Mouse (Mus musculus): ENCODE data around the gene Ncor2.

Ncor2 gene

GRCm38 (mm10) chr5:124992891-124993290 lies 186.1 kb downstream of the Ncor2 start:
- no peak for TF ChIP-seq NANOG (IDR thresholded peaks at IDR 0.05; ENCODE audit: borderline replicate concordance, low read length)
- no peak for TF ChIP-seq POU5F1 (IDR thresholded peaks at IDR 0.05; ENCODE audit: borderline replicate concordance, low read length)
- TF ChIP-seq CTCF (conservative IDR thresholded peaks at IDR 0.05; ENCODE audit: low read length) = no peak
- H3K9me3 ChIP-seq (ENCODE audit: low read length) = no peaks in the 10 kb centered on the region
- H3K4me1 ChIP-seq (replicated peaks; ENCODE audit: low read depth, low read length) = peaks cover 14% of the 10 kb centered on the region
- H3K27me3 ChIP-seq (ENCODE audit: insufficient read depth, low read length) = peaks cover 22% of the 10 kb centered on the region
- H3K36me3 ChIP-seq (ENCODE audit: insufficient read depth, low read length) = no peaks in the 10 kb centered on the region
- H3K4me3 ChIP-seq (replicated peaks; ENCODE audit: low read length) = no peak overlapping the region

DNA sequence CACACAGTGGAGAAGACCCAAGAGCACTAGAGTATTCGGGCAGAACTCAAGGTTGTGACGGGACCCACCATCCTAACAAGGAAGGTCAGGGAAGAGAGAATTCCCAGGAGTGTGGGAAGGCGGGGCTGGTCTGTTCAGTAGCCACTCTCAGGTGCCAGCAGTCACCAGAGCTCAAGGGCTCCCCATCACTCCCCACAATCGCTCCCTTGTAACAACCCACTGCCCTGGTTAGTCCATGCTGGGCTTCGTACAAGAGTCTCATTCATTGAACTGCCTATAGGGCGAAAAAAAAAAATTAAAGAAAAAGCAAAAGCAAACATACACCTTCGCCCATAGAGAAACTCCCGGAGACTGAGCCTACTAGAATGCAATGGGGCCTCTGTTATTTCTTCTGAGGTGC lies 186.7 kb downstream of the Ncor2 start:
- Histone ChIP-seq H3K27me3 (ENCODE audit: insufficient read depth, low read length) (peaks cover 22% of the 10 kb centered on the region), H3K9me3 (ENCODE audit: low read length) (no peaks in the 10 kb centered on the region), H3K36me3 (ENCODE audit: insufficient read depth, low read length) (no peaks in the 10 kb centered on the region), H3K4me1 (replicated peaks; ENCODE audit: low read depth, low read length) (peaks cover 14% of the 10 kb centered on the region), H3K4me3 (replicated peaks; ENCODE audit: low read length) (no peak overlapping the region)
- no peak for TF ChIP-seq CTCF (conservative IDR thresholded peaks at IDR 0.05; ENCODE audit: low read length)

DNA sequence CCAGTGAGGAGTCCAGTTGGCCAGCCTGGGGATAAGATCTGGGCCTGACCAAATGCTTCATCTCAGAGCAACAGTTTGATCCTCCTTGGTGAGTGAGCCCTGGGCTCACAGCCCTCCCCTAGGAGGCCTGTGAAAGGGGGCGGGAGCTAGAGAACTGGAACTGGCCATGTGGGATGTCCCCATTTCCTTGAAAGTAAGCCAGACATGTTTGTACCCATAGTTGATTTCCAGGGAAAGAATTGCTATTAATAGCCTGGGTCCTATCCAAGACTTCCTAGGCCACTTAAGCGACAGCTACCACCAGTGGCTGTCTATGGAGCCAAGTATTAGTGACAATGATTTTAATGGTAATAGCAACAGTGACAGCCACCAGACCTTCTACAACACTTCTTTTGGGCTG lies 189.3 kb downstream of the Ncor2 start:
- TF ChIP-seq CTCF (conservative IDR thresholded peaks at IDR 0.05; ENCODE audit: low read length) (no peak), POU5F1 (IDR thresholded peaks at IDR 0.05; ENCODE audit: borderline replicate concordance, low read length) (no peak), NANOG (IDR thresholded peaks at IDR 0.05; ENCODE audit: borderline replicate concordance, low read length) (no peak)
- Histone ChIP-seq H3K36me3 (ENCODE audit: insufficient read depth, low read length) (no peaks in the 10 kb centered on the region), H3K4me3 (replicated peaks; ENCODE audit: low read length) (no peak overlapping the region), H3K27me3 (ENCODE audit: insufficient read depth, low read length) (peaks cover 22% of the 10 kb centered on the region), H3K9me3 (ENCODE audit: low read length) (no peaks in the 10 kb centered on the region), H3K4me1 (replicated peaks; ENCODE audit: low read depth, low read length) (peaks cover 14% of the 10 kb centered on the region)

GRCm38 (mm10) chr5:124986656-124987055 lies 192.4 kb downstream of the Ncor2 start:
- TF ChIP-seq NANOG (IDR thresholded peaks at IDR 0.05; ENCODE audit: borderline replicate concordance, low read length) = no peak
- no peak for TF ChIP-seq POU5F1 (IDR thresholded peaks at IDR 0.05; ENCODE audit: borderline replicate concordance, low read length)
- TF ChIP-seq CTCF (conservative IDR thresholded peaks at IDR 0.05; ENCODE audit: low read length) = no peak

DNA sequence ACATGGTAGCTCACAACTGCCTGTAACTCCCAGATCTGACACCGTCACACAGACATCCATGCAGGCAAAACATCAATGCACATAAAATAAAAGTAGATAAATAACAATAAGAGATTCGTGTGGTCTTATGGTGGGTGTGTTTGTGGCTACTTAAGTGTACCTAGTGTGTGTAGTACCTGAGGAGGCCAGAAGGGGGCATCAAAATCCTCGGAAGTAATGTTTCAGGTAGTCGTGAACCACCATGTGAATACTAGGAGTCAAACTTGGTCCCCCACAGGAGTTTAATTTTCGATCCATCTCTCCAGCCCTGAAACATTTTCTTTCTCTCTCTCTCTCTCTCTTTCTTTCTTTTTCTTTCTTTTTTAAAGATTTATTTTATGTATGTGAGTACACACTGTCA lies 192.8 kb downstream of the Ncor2 start:
- Histone ChIP-seq H3K4me3 (replicated peaks; ENCODE audit: low read length) (no peak overlapping the region), H3K36me3 (ENCODE audit: insufficient read depth, low read length) (no peaks in the 10 kb centered on the region), H3K9me3 (ENCODE audit: low read length) (peaks cover 10% of the 10 kb centered on the region), H3K27me3 (ENCODE audit: insufficient read depth, low read length) (no peaks in the 10 kb centered on the region), H3K4me1 (replicated peaks; ENCODE audit: low read depth, low read length) (no peaks in the 10 kb centered on the region)
- TF ChIP-seq CTCF (conservative IDR thresholded peaks at IDR 0.05; ENCODE audit: low read length) (peak; percentile 67), POU5F1 (IDR thresholded peaks at IDR 0.05; ENCODE audit: borderline replicate concordance, low read length) (no peak)

More at GRCm38 (mm10) chr5:124986656-124987055, 192.4 kb downstream of the Ncor2 start:
- Histone ChIP-seq H3K27me3 (ENCODE audit: insufficient read depth, low read length) (no peaks in the 10 kb centered on the region), H3K4me3 (replicated peaks; ENCODE audit: low read length) (no peak overlapping the region), H3K9me3 (ENCODE audit: low read length) (peaks cover 10% of the 10 kb centered on the region), H3K36me3 (ENCODE audit: insufficient read depth, low read length) (no peaks in the 10 kb centered on the region), H3K4me1 (replicated peaks; ENCODE audit: low read depth, low read length) (no peaks in the 10 kb centered on the region)

GRCm38 (mm10) chr5:124969790-124970189 lies 209.2 kb downstream of the Ncor2 start:
- no peaks in the 10 kb centered on the region for H3K36me3 ChIP-seq (ENCODE audit: insufficient read depth, low read length)
- no peak overlapping the region for H3K4me3 ChIP-seq (replicated peaks; ENCODE audit: low read length)
- H3K9me3 ChIP-seq (ENCODE audit: low read length) = no peaks in the 10 kb centered on the region
- no peaks in the 10 kb centered on the region for H3K27me3 ChIP-seq (ENCODE audit: insufficient read depth, low read length)
- no peaks in the 10 kb centered on the region for H3K4me1 ChIP-seq (replicated peaks; ENCODE audit: low read depth, low read length)
- no peak for TF ChIP-seq CTCF (conservative IDR thresholded peaks at IDR 0.05; ENCODE audit: low read length)
- TF ChIP-seq NANOG (IDR thresholded peaks at IDR 0.05; ENCODE audit: borderline replicate concordance, low read length) = no peak
- TF ChIP-seq POU5F1 (IDR thresholded peaks at IDR 0.05; ENCODE audit: borderline replicate concordance, low read length) = no peak
